Mouse (Mus musculus) heart, adult 2 months (tissue): ENCODE measurements around the gene Phlpp1.

Experiments used
- CTCF ChIP-seq: fragments of 200-600 bp; IDR thresholded peaks from 2 replicates; pipeline ENCODE4 v1.8.1; 2022; ENCODE audit warnings: antibody characterized with exemption, mild to moderate bottlenecking, moderate library complexity
- EP300 ChIP-seq: fragments of 200-500 bp; IDR thresholded peaks from 2 replicates; pipeline ENCODE4 v1.6.1; 2011; ENCODE audit warnings: low read depth, low read length, control low read depth; ENCODE audit not compliant: insufficient read depth
- POLR2A ChIP-seq: fragments of 200-500 bp; IDR thresholded peaks from 2 replicates; pipeline ENCODE4 v1.6.1; 2011; ENCODE audit warnings: mild to moderate bottlenecking, low read depth, low read length, control low read depth; ENCODE audit not compliant: insufficient read depth

DNA sequence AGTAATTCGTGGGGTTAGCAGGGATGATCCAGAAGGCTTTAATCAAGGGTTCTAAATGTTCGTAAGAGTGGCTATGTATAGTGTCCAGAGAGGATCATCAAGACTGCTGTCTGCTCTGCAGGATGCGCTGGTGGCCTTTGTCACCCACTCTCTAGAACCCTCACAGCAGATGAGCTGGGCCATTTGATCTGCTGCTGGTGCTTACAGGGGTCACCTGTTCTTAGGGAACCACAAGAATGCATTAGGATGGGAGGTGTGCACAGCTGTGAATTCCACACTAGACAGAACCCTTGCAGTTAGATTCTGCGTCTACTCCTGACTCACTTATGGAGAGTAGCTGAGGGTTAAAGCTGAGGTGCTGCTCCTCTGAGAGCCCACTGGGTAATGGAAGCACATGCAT lies 182.4 kb downstream of the Phlpp1 start:
- TF ChIP-seq CTCF, result no peak
- no peak for TF ChIP-seq POLR2A
- no peak for TF ChIP-seq EP300
